Mouse (Mus musculus) megakaryocyte progenitor cell, adult 5-6 weeks (primary cell): ENCODE results near the gene Cxcl10. TPM values are rescaled to one million over a fixed set of nuclear protein-coding genes. Genes with fewer than 3 reads are reported as not detected.
A peak's percentile ranks its signal among the peaks of the same experiment; 100 is the strongest.
"Not testable (repeated sequence)": the region's sequence is repeated elsewhere in the genome, so short reads cannot be mapped to it uniquely, and the experiment has no call there.

Source experiments
- ATAC-seq: replicated peaks from 2 replicates; pipeline ENCODE4 v1.8.0; 2016; ENCODE audit warnings: mild to moderate bottlenecking, moderate TSS enrichment, inconsistent platforms; ENCODE audit not compliant: poor library complexity
- total RNA-seq, 2 experiments: library from RNA; stranded (forward) in 1 of 2; stranded (reverse) in 1 of 2; fragments of 157-497, 149-512 nt in 1 of 2; fragments of 200-1000 nt in 1 of 2; gene quantifications; 2 replicates each; pipeline versions ENCODE4 v1.2.3 to v1.2.4; 2015 to 2017

The Cxcl10 gene
- total RNA-seq, 2 experiments from 2014 or later, result 4.7 to 5.3 TPM

- ATAC-seq, result peak; percentile 64
These were observed 20.7 kb upstream of the Cxcl10 start for GRCm38 (mm10) chr5:92369151-92369994.

- peak; percentile 69 for ATAC-seq
These were observed 19.7 kb upstream of the Cxcl10 start for GRCm38 (mm10) chr5:92368392-92368791.

GRCm38 (mm10) chr5:92366565-92366964, 17.9 kb upstream of the Cxcl10 start:
- ATAC-seq, result no peak

- ATAC-seq, result no peak
These were observed 16.5 kb upstream of the Cxcl10 start for GRCm38 (mm10) chr5:92365146-92365705.

- ATAC-seq, result no peak
These were observed 15.3 kb upstream of the Cxcl10 start for GRCm38 (mm10) chr5:92364011-92364410.

- ATAC-seq, result no peak
These were observed 14.5 kb upstream of the Cxcl10 start for GRCm38 (mm10) chr5:92363179-92363578.

GRCm38 (mm10) chr5:92358767-92359455, 10.2 kb upstream of the Cxcl10 start:
- ATAC-seq, result no peak

GRCm38 (mm10) chr5:92358033-92358432, 9.3 kb upstream of the Cxcl10 start:
- ATAC-seq, result peak; percentile 73

GRCm38 (mm10) chr5:92353517-92353916, 4.8 kb upstream of the Cxcl10 start:
- ATAC-seq, result peak; percentile 76

- ATAC-seq, result not testable (repeated sequence)
These were observed 4.0 kb upstream of the Cxcl10 start for GRCm38 (mm10) chr5:92352716-92353115.

- ATAC-seq, result no peak
These were observed 1.0 kb upstream of the Cxcl10 start for GRCm38 (mm10) chr5:92349731-92350130.

- ATAC-seq, result peak; percentile 19; the same call in 1 of the 2 replicates
These were observed 3.7 kb downstream of the Cxcl10 start for GRCm38 (mm10) chr5:92345006-92345405.

- ATAC-seq, result peak; percentile 64; the same call in 1 of the 2 replicates
These were observed 8.1 kb downstream of the Cxcl10 start for GRCm38 (mm10) chr5:92340606-92341005.

GRCm38 (mm10) chr5:92336743-92337142, 11.9 kb downstream of the Cxcl10 start:
- ATAC-seq, result no peak

GRCm38 (mm10) chr5:92332359-92332840, 16.3 kb downstream of the Cxcl10 start:
- ATAC-seq, result peak; percentile 59

GRCm38 (mm10) chr5:92331635-92332338, 16.9 kb downstream of the Cxcl10 start, which contains the start of gene Art3:
Gene Art3 (plus strand): TSS chr5:92331827.
- ATAC-seq, result peak; percentile 43

- peak; percentile 49 for ATAC-seq
These were observed 17.6 kb downstream of the Cxcl10 start for GRCm38 (mm10) chr5:92331122-92331521.

GRCm38 (mm10) chr5:92327929-92328328, 20.8 kb downstream of the Cxcl10 start, which contains the start of gene Cxcl9:
Gene Cxcl9 (minus strand): TSS chr5:92328079.
- no peak for ATAC-seq

GRCm38 (mm10) chr5:92327367-92327766, 21.3 kb downstream of the Cxcl10 start:
- peak; percentile 45 for ATAC-seq

- ATAC-seq, result peak; percentile 13; the same call in 1 of the 2 replicates
These were observed 25.4 kb downstream of the Cxcl10 start for GRCm38 (mm10) chr5:92323264-92323663.

GRCm38 (mm10) chr5:92322612-92323011, 26.1 kb downstream of the Cxcl10 start:
- ATAC-seq, result peak; percentile 27
